Mouse (Mus musculus) C2C12 (cell line): ENCODE data around the gene Ltb4r2. TPM values are rescaled to one million over a fixed set of nuclear protein-coding genes. Genes with fewer than 3 reads are reported as not detected.

Experiments used
- H3K27me3 ChIP-seq: one replicate; pipeline ENCODE4 v1.6.1; 2011; ENCODE audit not compliant: control insufficient read depth, insufficient read depth, insufficient read length
- H3K36me3 ChIP-seq: one replicate; pipeline ENCODE4 v1.6.1; 2011; ENCODE audit not compliant: control insufficient read depth, insufficient read depth
- H3K4me3 ChIP-seq: one replicate; pipeline ENCODE4 v1.5.1; 2011; ENCODE audit warnings: mild to moderate bottlenecking, control low read depth; ENCODE audit not compliant: poor library complexity, insufficient read depth, severe bottlenecking
- H3K79me2 ChIP-seq: one replicate; pipeline ENCODE4 v1.6.1; 2011; ENCODE audit not compliant: control insufficient read depth, insufficient read depth
- H3K79me3 ChIP-seq: one replicate; pipeline ENCODE4 v1.6.1; 2011; ENCODE audit warnings: low read depth, control low read depth
- H3ac ChIP-seq: one replicate; pipeline ENCODE3; 2011; ENCODE audit warnings: low read depth; ENCODE audit not compliant: control insufficient read depth, insufficient read length
- CEBPB ChIP-seq: IDR thresholded peaks from one replicate; pipeline ENCODE4 v1.6.1; 2011; ENCODE audit warnings: low read depth, mild to moderate bottlenecking, control low read depth, moderate library complexity
- CTCF ChIP-seq: IDR thresholded peaks from one replicate; pipeline ENCODE4 v1.5.1; 2011; ENCODE audit not compliant: control insufficient read depth, insufficient read depth, insufficient read length
- FOSL1 ChIP-seq: IDR thresholded peaks from one replicate; pipeline ENCODE4 v1.8.0; 2011; ENCODE audit warnings: mild to moderate bottlenecking, low read length; ENCODE audit not compliant: poor library complexity, insufficient read depth, severe bottlenecking
- MAX ChIP-seq: IDR thresholded peaks from one replicate; pipeline ENCODE4 v1.6.1; 2011; ENCODE audit warnings: mild to moderate bottlenecking, control low read depth
- MYOD1 ChIP-seq: IDR thresholded peaks from one replicate; pipeline ENCODE4 v1.6.1; 2011; ENCODE audit warnings: low read depth; ENCODE audit not compliant: control insufficient read depth, insufficient read length
- MYOG ChIP-seq: IDR thresholded peaks from one replicate; pipeline ENCODE4 v1.6.1; 2011; ENCODE audit not compliant: control insufficient read depth, insufficient read length; ENCODE audit errors: extremely low read depth
- USF1 ChIP-seq: IDR thresholded peaks from one replicate; pipeline ENCODE4 v1.6.1; 2011; ENCODE audit warnings: low read depth, mild to moderate bottlenecking, control low read depth, moderate library complexity
- polyA plus RNA-seq: library from polyadenylated mRNA; unstranded; fragments of >200 nt; fragmentation: generic; extraction: Trizol; gene quantifications from one replicate; pipeline ENCODE4 v1.2.1, GENCODE M21; 2012; ENCODE audit warnings: missing spikeins

The Ltb4r2 gene
- polyA plus RNA-seq, 1 experiment, result 0.09 TPM

GRCm38 (mm10) chr14:55779656-55780055 is 18.4 kb downstream of the Ltb4r2 start:
- Histone ChIP-seq H3ac (no peak overlapping the region), H3K79me2 (no peaks in the 10 kb centered on the region), H3K79me3 (no peaks in the 10 kb centered on the region), H3K27me3 (peaks cover 5% of the 10 kb centered on the region), H3K36me3 (no peaks in the 10 kb centered on the region), H3K4me3 (no peak overlapping the region)
- TF ChIP-seq CEBPB (no peak), USF1 (no peak), CTCF (no peak), FOSL1 (no peak), MYOD1 (no peak), MAX (no peak), MYOG (no peak)

- Histone ChIP-seq H3K79me2 (no peaks in the 10 kb centered on the region), H3K79me3 (no peaks in the 10 kb centered on the region), H3ac (no peak overlapping the region), H3K4me3 (no peak overlapping the region), H3K27me3 (no peaks in the 10 kb centered on the region), H3K36me3 (no peaks in the 10 kb centered on the region)
- TF ChIP-seq MAX (no peak), MYOG (no peak), MYOD1 (no peak), FOSL1 (no peak), USF1 (no peak), CTCF (no peak), CEBPB (no peak)
Observed at GRCm38 (mm10) chr14:55780736-55781135, 19.5 kb downstream of the Ltb4r2 start.

- TF ChIP-seq USF1 (no peak), MYOD1 (no peak), CEBPB (peak; percentile 18), FOSL1 (no peak), CTCF (peak; percentile 99), MYOG (no peak), MAX (no peak)
- Histone ChIP-seq H3K79me2 (no peaks in the 10 kb centered on the region), H3K79me3 (no peaks in the 10 kb centered on the region), H3ac (no peak overlapping the region), H3K27me3 (no peaks in the 10 kb centered on the region), H3K4me3 (no peak overlapping the region), H3K36me3 (no peaks in the 10 kb centered on the region)
Observed at GRCm38 (mm10) chr14:55781310-55781709, 20.1 kb downstream of the Ltb4r2 start.

GRCm38 (mm10) chr14:55782361-55782960 is 21.2 kb downstream of the Ltb4r2 start:
- TF ChIP-seq MAX (no peak), FOSL1 (no peak), MYOG (no peak), USF1 (no peak), CTCF (no peak), CEBPB (no peak), MYOD1 (no peak)
- no peaks in the 10 kb centered on the region for H3K79me3 ChIP-seq
- H3K4me3 ChIP-seq, result no peak overlapping the region
- H3ac ChIP-seq, result no peak overlapping the region
- no peaks in the 10 kb centered on the region for H3K79me2 ChIP-seq
- H3K27me3 ChIP-seq, result no peaks in the 10 kb centered on the region
- no peaks in the 10 kb centered on the region for H3K36me3 ChIP-seq

GRCm38 (mm10) chr14:55783171-55783957 is 22.1 kb downstream of the Ltb4r2 start:
- Histone ChIP-seq H3ac (no peak overlapping the region), H3K79me2 (no peaks in the 10 kb centered on the region), H3K4me3 (no peak overlapping the region), H3K36me3 (no peaks in the 10 kb centered on the region), H3K27me3 (no peaks in the 10 kb centered on the region), H3K79me3 (no peaks in the 10 kb centered on the region)
- TF ChIP-seq CTCF (no peak), MAX (no peak), FOSL1 (no peak), CEBPB (no peak), MYOG (no peak), USF1 (no peak), MYOD1 (no peak)
